Mouse (Mus musculus): Measurements from ENCODE around the gene Gpsm3. TPM values are rescaled to one million over a fixed set of nuclear protein-coding genes. Genes with fewer than 3 reads are reported as not detected.
A peak's percentile ranks its signal among the peaks of the same experiment; 100 is the strongest.
"Not testable (repeated sequence)": the region's sequence is repeated elsewhere in the genome, so short reads cannot be mapped to it uniquely, and the experiment has no call there.

Gene Gpsm3
- 1 to 10 TPM; 3.9 to 5.2 TPM for total RNA-seq (2021)
- polyA plus RNA-seq (2012; rRNA removed), result 4.4 and 6.4 TPM in 2 replicates
- long read RNA-seq, partial matches to known transcripts, result 0 of 1 reads
- long read RNA-seq, other reads (novel, unspliced or antisense), result 0 of 1 reads

DNA sequence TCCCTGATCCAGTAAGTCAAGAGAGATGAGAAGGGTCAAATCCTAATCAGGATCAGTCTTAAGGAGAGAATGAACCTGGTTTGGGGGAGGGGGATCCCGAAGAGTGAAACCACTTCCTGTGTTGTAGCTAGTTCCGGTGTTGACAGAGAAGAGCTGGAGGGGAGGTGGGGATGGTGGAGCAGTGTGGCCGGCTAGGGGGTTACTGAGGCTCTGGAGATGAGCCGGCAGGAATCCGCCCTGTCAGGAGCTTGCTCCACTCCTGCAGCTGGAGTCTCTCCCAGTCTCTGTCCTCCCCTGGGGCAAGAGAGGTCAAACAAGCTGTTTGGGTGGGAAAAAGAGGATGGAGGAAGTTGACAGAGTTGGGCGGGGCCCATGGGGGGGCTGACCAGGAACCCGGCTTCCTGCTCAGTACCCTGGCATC lies at the start of gene Gpsm3:
Gene Gpsm3, plus strand, starts transcription at position 126 of the 421 bp plus-strand sequence.
- Histone ChIP-seq H3K4me1 (ENCODE audit: control insufficient read depth, insufficient read depth, low read length) (peaks cover 20% of the 10 kb centered on the region), H3K36me3 (ENCODE audit: control insufficient read depth, insufficient read depth, low read length) (no peaks in the 10 kb centered on the region), H3K9ac (ENCODE audit: low read depth, low read length) (peak within 1 kb of the TSS; percentile 55), H3K27me3 (ENCODE audit: control insufficient read depth, insufficient read depth, low read length) (no peaks in the 10 kb centered on the region), H3K79me2 (replicated peaks; ENCODE audit: control insufficient read depth, insufficient read depth, low read length) (no peaks in the 10 kb centered on the region), H3K4me3 (peak within 1 kb of the TSS; percentile 33), H3K27ac (peak within 1 kb of the TSS; percentile 97)
- WGBS, result 6% methylated on average over 7 of the region's 7 CpGs
- intact Hi-C loops (cut with DNase I), result loop anchor here (10.0 kb wide), 1 partner anchor 665 kb away; the partner anchor contains the start of gene Rgl2
- peak; percentile 79 to 85 for DNase-seq
- TF ChIP-seq EP300 (IDR thresholded peaks at IDR 0.05; ENCODE audit: insufficient read depth, low read depth, low read length) (0 out of 2 replicates have a peak, but pooled peaks have one; percentile 10), CTCF (IDR thresholded peaks at IDR 0.05) (no peak), POLR2A (IDR thresholded peaks at IDR 0.05; ENCODE audit: insufficient read depth, low read depth, low read length) (peak; percentile 60; the same call in 1 of the 2 replicates)

DNA sequence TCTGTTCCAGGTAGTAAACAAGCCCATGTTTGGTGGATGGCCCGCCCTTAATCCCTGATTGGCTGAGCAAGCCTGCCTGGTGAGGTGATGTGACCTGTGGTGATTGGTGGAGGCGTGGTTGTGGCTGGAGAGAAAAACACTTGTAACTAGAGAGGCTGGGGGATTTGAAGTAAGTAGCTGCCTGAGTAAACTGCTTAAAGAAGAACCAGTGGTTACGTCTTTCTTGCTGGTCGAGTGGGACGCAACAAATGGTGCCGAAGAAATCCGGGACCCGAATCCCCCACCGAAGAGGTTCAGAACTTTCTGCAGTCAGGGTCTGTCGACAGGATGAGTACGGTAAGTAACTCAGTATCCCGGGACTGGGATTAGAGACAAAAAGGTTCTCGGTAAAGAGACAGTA lies 46.0 kb upstream of the Gpsm3 start:
- H3K9ac ChIP-seq (ENCODE audit: low read depth, low read length); H3K4me1 ChIP-seq (ENCODE audit: control insufficient read depth, insufficient read depth, low read length); DNase-seq; H3K79me2 ChIP-seq (replicated peaks; ENCODE audit: control insufficient read depth, insufficient read depth, low read length); H3K4me3 ChIP-seq; intact Hi-C loops (cut with DNase I); H3K27me3 ChIP-seq (ENCODE audit: control insufficient read depth, insufficient read depth, low read length); H3K27ac ChIP-seq; H3K36me3 ChIP-seq (ENCODE audit: control insufficient read depth, insufficient read depth, low read length): not testable (repeated sequence)
- WGBS, result 91% methylated on average over 12 of the region's 13 CpGs

DNA sequence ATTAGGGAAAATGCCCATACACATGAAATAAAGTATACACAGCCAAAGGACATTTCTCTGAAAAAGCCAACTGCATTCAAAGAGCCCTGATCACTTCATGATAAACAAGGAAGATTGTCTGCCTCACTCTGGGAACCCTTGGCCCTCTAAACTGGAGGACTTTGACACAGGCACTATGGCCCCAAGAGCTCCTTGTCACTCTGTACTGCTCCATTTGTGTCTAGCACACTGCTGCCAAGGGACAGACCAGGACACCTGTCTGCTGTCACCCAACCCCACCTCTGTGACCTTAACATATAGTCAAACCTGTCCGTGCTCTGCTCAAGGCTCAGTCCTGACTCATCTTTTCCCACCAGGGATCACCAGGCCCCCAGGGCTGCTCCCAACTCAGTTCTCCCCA lies 42.8 kb upstream of the Gpsm3 start:
- Histone ChIP-seq H3K27ac (no peak overlapping the region), H3K9ac (ENCODE audit: low read depth, low read length) (no peak overlapping the region), H3K27me3 (ENCODE audit: control insufficient read depth, insufficient read depth, low read length) (no peaks in the 10 kb centered on the region), H3K36me3 (ENCODE audit: control insufficient read depth, insufficient read depth, low read length) (no peaks in the 10 kb centered on the region), H3K79me2 (replicated peaks; ENCODE audit: control insufficient read depth, insufficient read depth, low read length) (no peaks in the 10 kb centered on the region), H3K4me3 (no peak overlapping the region), H3K4me1 (ENCODE audit: control insufficient read depth, insufficient read depth, low read length) (no peaks in the 10 kb centered on the region)
- no peak for DNase-seq
- TF ChIP-seq EP300 (IDR thresholded peaks at IDR 0.05; ENCODE audit: insufficient read depth, low read depth, low read length) (no peak), CTCF (IDR thresholded peaks at IDR 0.05) (no peak), POLR2A (IDR thresholded peaks at IDR 0.05; ENCODE audit: insufficient read depth, low read depth, low read length) (no peak)
- intact Hi-C loops (cut with DNase I), result no loop called here
- 86% methylated on average over 1 of the region's 1 CpGs for WGBS

DNA sequence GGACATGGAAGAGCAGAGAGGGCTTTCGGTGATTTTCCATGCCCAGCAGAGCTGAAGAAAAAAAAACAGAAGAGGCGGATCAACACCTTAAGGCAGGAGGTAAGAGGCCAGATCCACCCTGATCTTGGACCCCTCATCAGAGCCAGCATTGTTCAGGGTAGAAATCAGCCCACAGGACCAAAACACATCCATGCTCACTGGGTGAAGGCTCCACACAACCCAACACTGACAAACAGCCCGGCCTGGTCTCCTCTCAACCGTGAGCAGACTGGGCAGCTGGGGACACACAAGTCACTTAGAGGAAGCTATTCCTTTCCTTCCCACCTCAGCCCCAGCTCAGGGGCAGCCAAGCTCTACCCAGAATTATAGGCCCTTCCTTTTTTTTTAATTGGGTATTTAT lies 42.0 kb upstream of the Gpsm3 start:
- Histone ChIP-seq H3K27ac (no peak overlapping the region), H3K27me3 (ENCODE audit: control insufficient read depth, insufficient read depth, low read length) (no peaks in the 10 kb centered on the region), H3K4me1 (ENCODE audit: control insufficient read depth, insufficient read depth, low read length) (no peaks in the 10 kb centered on the region), H3K79me2 (replicated peaks; ENCODE audit: control insufficient read depth, insufficient read depth, low read length) (no peaks in the 10 kb centered on the region), H3K9ac (ENCODE audit: low read depth, low read length) (no peak overlapping the region), H3K36me3 (ENCODE audit: control insufficient read depth, insufficient read depth, low read length) (no peaks in the 10 kb centered on the region), H3K4me3 (no peak overlapping the region)
- DNase-seq, result no peak
- no peak for TF ChIP-seq CTCF (IDR thresholded peaks at IDR 0.05)
- TF ChIP-seq EP300 (IDR thresholded peaks at IDR 0.05; ENCODE audit: insufficient read depth, low read depth, low read length), result no peak
- TF ChIP-seq POLR2A (IDR thresholded peaks at IDR 0.05; ENCODE audit: insufficient read depth, low read depth, low read length), result no peak
- 88% methylated on average over 4 of the region's 4 CpGs for whole genome bisulfite sequencing
- intact Hi-C loops (cut with DNase I), result no loop called here

DNA sequence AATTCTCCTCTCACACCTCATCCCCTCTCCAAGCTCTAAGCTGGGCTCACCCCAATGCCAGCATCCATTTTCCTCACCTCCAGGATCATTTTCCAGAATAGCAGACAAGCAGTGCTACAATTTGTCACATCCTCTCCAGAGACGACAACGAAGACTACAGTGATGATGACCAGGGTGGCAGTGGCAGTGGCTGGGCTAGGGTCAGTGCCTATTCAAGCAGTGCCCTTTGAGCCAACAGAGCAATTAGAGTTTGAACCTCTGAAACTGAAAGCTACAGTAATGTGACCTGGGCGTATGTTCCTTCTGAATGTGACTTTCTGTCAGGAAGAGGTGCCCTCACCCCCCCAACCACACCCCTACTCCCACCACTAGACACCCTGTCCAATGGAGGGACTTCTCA lies 40.5 kb upstream of the Gpsm3 start:
- no peak overlapping the region for H3K4me3 ChIP-seq
- H3K36me3 ChIP-seq (ENCODE audit: control insufficient read depth, insufficient read depth, low read length), result no peaks in the 10 kb centered on the region
- no peak overlapping the region for H3K27ac ChIP-seq
- no peaks in the 10 kb centered on the region for H3K4me1 ChIP-seq (ENCODE audit: control insufficient read depth, insufficient read depth, low read length)
- H3K79me2 ChIP-seq (replicated peaks; ENCODE audit: control insufficient read depth, insufficient read depth, low read length), result no peaks in the 10 kb centered on the region
- no peak for DNase-seq
- intact Hi-C loops (cut with DNase I), result no loop called here
- no peak overlapping the region for H3K9ac ChIP-seq (ENCODE audit: low read depth, low read length)
- no peak for TF ChIP-seq EP300 (IDR thresholded peaks at IDR 0.05; ENCODE audit: insufficient read depth, low read depth, low read length)
- WGBS, result 75% methylated on average over 3 of the region's 3 CpGs
- H3K27me3 ChIP-seq (ENCODE audit: control insufficient read depth, insufficient read depth, low read length), result no peaks in the 10 kb centered on the region

DNA sequence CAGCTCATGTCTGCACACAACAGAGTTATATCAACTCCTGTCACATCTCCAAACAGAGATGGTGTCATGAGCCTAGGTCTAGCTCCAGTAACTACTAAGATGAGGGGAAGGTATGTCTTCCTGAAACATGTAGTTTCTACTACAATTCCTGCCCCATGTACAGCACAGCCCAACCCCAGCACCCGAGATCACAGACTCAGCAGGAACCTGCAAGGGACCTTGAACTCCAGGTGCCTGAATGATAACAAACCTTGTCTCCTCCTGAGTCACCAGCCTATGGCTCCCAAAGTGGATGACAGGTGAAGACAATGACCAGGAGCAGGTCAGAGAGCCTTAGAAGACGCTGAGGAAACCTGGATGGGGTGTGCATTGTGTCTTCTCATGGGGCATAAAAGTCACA lies 39.8 kb upstream of the Gpsm3 start:
- TF ChIP-seq EP300 (IDR thresholded peaks at IDR 0.05; ENCODE audit: insufficient read depth, low read depth, low read length) (no peak), CTCF (IDR thresholded peaks at IDR 0.05) (no peak), POLR2A (IDR thresholded peaks at IDR 0.05; ENCODE audit: insufficient read depth, low read depth, low read length) (no peak)
- Histone ChIP-seq H3K4me3 (no peak overlapping the region), H3K4me1 (ENCODE audit: control insufficient read depth, insufficient read depth, low read length) (no peaks in the 10 kb centered on the region), H3K27me3 (ENCODE audit: control insufficient read depth, insufficient read depth, low read length) (no peaks in the 10 kb centered on the region), H3K79me2 (replicated peaks; ENCODE audit: control insufficient read depth, insufficient read depth, low read length) (no peaks in the 10 kb centered on the region), H3K9ac (ENCODE audit: low read depth, low read length) (no peak overlapping the region), H3K36me3 (ENCODE audit: control insufficient read depth, insufficient read depth, low read length) (no peaks in the 10 kb centered on the region), H3K27ac (no peak overlapping the region)
- 53% methylated on average over 2 of the region's 2 CpGs for WGBS
- no peak for DNase-seq
- intact Hi-C loops (cut with DNase I), result no loop called here
